Mouse (Mus musculus): ENCODE measurements around the gene Gm9803. TPM values are rescaled to one million over a fixed set of nuclear protein-coding genes. Genes with fewer than 3 reads are reported as not detected.

The Gm9803 gene
- total RNA-seq, 4 experiments from 2014 or later = 9.1 to 17.3 TPM; not detected in 2

Other genes with a start within 250 kb of the Gm9803 start
- 1 to 10 TPM; 6.1 to 6.9 (median 6.4) TPM for gene Bend3, start 45.3 kb upstream of the Gm9803 start, total RNA-seq (2022)
- gene 1700021F05Rik, start 16.9 kb downstream of the Gm9803 start, total RNA-seq (2022) = 10 to 100 TPM; 53.1 to 61.9 (median 54.2) TPM
- gene Cd24a, start 54.2 kb downstream of the Gm9803 start, total RNA-seq (2022) = 10 to 100 TPM; 15.7 to 28.6 (median 22.9) TPM

Measured in adrenal gland, adult 8-10 months (tissue).